Mouse (Mus musculus): ENCODE data around the gene Patz1. TPM values are rescaled to one million over a fixed set of nuclear protein-coding genes. Genes with fewer than 3 reads are reported as not detected.

Gene Patz1
- polyA plus RNA-seq, 1 experiment from 2014 or later: 51.9 TPM

DNA sequence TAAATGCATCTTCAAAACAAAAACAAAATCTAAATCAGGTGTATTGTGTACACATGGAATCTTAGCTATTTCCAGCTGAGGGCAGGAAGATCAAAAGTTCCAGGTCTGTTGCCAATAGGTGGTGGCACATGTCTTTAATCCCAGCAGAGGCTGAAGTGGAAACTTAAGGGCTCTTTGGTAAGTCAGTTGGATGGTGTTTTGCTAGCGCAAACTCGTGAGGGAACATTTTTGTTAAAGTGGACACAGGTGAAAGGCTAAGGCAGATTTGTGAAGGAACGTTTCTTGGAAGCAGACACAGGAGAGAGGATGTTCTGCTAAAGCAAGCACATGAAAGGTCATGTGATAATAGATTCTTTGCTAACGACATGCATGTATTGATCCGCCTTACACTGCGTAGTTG lies 5.0 kb upstream of the Patz1 start:
- 93% methylated on average over 6 of the region's 6 CpGs for WGBS

DNA sequence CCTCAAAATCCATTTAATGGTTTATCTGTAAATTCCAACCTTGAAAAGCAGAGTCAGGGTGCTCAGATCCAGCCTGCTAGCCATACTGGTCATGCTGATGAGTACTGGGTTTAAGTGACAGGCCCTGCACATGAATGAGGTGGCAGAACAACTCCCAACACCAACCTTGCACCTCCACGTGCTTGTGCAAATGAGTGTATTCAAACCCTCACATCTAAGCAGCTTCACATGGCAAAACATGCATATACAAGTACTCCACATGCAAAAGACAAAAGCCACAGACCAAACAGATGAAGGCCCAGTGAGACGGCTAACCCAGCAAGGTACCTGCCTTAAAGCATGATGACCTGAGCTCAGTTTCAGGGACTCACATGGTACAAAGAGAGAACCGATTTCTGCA lies 2.7 kb upstream of the Patz1 start:
- H3K4me1 ChIP-seq (replicated peaks): peaks cover 24% of the 10 kb centered on the region
- no peak overlapping the region for H3K27ac ChIP-seq (replicated peaks)
- no peak overlapping the region for H3K4me3 ChIP-seq
- no peak overlapping the region for H3K9ac ChIP-seq
- WGBS: 93% methylated on average over 3 of the region's 3 CpGs
- H3K36me3 ChIP-seq: no peaks in the 10 kb centered on the region
- H3K4me2 ChIP-seq: no peak overlapping the region
- H3K9me3 ChIP-seq: no peaks in the 10 kb centered on the region
- no peaks in the 10 kb centered on the region for H3K27me3 ChIP-seq
- no peak for ATAC-seq (ENCODE audit: low FRiP score, low read depth)

More for the DNA sequence above, 5.0 kb upstream of the Patz1 start:
- Histone ChIP-seq H3K27me3 (no peaks in the 10 kb centered on the region), H3K4me2 (no peak overlapping the region), H3K9ac (no peak overlapping the region), H3K9me3 (no peaks in the 10 kb centered on the region), H3K36me3 (no peaks in the 10 kb centered on the region), H3K4me3 (no peak overlapping the region), H3K4me1 (replicated peaks) (peaks cover 18% of the 10 kb centered on the region), H3K27ac (replicated peaks) (no peak overlapping the region)
- ATAC-seq (ENCODE audit: low FRiP score, low read depth): no peak

DNA sequence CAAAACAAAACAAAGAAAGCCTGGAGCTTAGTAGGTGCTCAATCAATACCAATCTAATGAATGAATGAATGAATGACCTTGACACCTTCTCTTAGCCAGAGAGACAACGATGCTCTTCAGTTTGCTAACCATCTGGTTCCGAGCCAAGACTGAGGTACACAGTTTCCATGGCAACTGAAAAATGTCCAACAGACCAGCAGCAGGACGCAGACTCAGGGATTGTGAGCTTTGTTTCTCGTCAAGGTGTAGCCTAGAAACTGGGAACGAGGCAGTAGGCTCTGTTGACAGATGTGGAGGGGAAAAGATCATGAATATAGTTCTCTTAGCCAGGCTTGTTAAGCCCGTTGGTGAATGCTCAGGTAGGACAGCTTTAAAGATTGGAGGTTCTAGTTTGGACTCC lies 1.5 kb upstream of the Patz1 start:
- H3K4me1 ChIP-seq (replicated peaks): peaks cover 36% of the 10 kb centered on the region
- peak overlapping the region; percentile 56 for H3K27ac ChIP-seq (replicated peaks)
- 21% methylated on average over 6 of the region's 6 CpGs for WGBS
- no peak overlapping the region for H3K9ac ChIP-seq
- H3K27me3 ChIP-seq: no peaks in the 10 kb centered on the region
- no peak for ATAC-seq (ENCODE audit: low FRiP score, low read depth)
- H3K4me2 ChIP-seq: no peak overlapping the region
- H3K9me3 ChIP-seq: no peaks in the 10 kb centered on the region
- H3K36me3 ChIP-seq: no peaks in the 10 kb centered on the region
- no peak overlapping the region for H3K4me3 ChIP-seq

DNA sequence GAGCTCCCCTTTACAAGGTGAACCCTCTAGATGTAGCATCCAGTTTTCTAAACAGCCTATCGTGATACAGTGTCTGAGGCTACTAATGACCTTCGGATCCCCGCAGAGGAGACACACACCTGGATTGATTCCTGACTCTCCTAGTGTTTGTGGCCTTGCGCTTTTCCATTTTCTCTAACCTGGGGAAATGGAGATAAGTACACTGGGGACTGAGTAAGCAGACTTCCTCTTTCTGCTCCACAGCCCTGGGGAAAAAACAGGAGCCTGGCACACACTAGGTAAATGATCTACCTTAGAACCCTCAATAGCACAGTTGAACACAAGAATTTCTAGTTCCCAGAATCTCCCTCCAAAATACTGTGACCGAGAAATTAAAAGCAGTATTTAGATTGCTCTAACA lies 753 bp upstream of the Patz1 start:
- peak overlapping the region; percentile 90 for H3K4me3 ChIP-seq

DNA sequence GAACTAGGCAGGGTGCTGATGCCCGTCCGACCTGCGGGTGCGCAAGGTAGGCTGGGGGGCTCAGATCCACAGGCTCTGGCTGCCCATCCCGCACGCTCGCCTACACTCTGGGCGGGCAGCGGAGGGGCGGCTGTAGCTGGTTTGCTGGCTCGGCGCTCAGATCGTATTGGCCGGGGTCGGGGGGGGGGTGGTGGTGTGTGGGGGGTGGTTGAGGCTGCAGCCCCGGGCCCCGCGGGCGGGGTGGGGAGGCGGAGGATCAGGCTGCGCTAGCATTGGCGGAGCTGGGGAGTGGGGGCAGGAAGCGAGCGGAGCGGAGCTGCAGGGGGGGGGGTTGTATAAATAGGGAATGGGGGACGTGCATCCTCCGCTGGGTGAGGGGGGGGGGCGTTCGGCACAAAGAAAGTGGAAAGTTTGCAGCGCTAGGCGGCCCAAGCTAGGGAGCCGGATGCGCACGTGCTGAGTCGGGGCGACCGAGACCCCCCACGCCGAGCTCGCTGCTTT lies 678 bp downstream of the Patz1 start:
- H3K27ac ChIP-seq (replicated peaks): peak overlapping the region; percentile 100
- peak overlapping the region; percentile 90 for H3K4me3 ChIP-seq
- H3K9me3 ChIP-seq: no peaks in the 10 kb centered on the region
- peaks cover 9% of the 10 kb centered on the region; the same call in 1 of the 2 replicates for H3K36me3 ChIP-seq
- WGBS: under 1% methylated on average over 28 of the region's 40 CpGs
- H3K9ac ChIP-seq: peak overlapping the region; percentile 98
- no peaks in the 10 kb centered on the region for H3K27me3 ChIP-seq
- ATAC-seq (ENCODE audit: low FRiP score, low read depth): peak; percentile 82
- peaks cover 58% of the 10 kb centered on the region for H3K4me1 ChIP-seq (replicated peaks)
- peak overlapping the region; percentile 98 for H3K4me2 ChIP-seq

More for the DNA sequence above, 753 bp upstream of the Patz1 start:
- H3K9me3 ChIP-seq: no peaks in the 10 kb centered on the region
- peak overlapping the region; percentile 98 for H3K4me2 ChIP-seq
- H3K9ac ChIP-seq: peak overlapping the region; percentile 98; the same call in 1 of the 2 replicates
- H3K36me3 ChIP-seq: no peaks in the 10 kb centered on the region
- ATAC-seq (ENCODE audit: low FRiP score, low read depth): no peak
- H3K27me3 ChIP-seq: no peaks in the 10 kb centered on the region
- H3K4me1 ChIP-seq (replicated peaks): peaks cover 43% of the 10 kb centered on the region
- peak overlapping the region; percentile 100; the same call in 1 of the 2 replicates for H3K27ac ChIP-seq (replicated peaks)
- WGBS: 65% methylated on average over 5 of the region's 5 CpGs

DNA sequence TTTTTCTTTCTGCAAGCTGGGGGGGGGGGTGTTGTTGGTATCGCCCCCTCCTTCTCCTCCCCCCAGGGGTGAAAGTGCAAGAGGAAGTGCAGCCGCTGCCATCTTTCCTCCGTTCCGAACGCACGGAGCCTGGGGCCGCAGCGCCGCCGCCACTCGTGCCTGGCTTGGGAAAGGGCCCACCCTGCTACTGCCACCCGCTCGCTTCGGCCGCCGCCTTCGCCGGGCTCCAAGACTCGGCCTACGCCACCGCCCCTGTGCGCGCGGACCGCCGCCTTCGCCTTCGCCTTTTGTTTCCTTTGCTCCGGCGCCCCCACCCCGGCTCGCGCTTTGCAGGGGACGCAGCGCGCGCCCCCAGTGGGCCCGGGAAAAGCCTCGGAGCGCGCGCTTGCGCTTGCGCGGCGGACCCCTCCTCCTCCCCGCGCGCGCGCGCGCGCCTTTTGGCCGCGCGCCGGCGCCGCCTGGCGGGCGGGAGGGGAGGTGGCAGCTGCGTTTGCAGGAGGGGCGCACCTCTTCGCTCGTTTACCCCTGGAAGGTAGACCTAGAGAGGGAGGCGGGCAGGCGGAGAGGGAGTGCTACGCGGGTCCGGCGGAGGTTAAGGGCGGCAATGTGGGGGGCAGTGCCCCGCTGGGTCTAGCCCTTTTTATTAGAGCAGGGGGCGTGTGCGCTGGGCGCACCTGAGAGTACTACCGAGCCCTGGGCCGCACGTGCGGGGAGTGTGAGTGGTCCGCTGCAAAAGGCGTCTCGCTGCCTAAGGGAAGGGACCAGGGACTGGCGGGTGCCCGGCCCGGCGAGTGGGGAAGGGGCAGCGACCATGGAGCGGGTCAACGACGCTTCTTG lies 1.3 kb downstream of the Patz1 start:
- peak; percentile 68 for ATAC-seq (ENCODE audit: low FRiP score, low read depth)
- peaks cover 63% of the 10 kb centered on the region for H3K4me1 ChIP-seq (replicated peaks)
- no peaks in the 10 kb centered on the region for H3K9me3 ChIP-seq
- peak overlapping the region; percentile 98 for H3K9ac ChIP-seq
- H3K4me2 ChIP-seq: peak overlapping the region; percentile 98
- peaks cover 14% of the 10 kb centered on the region; the same call in 1 of the 2 replicates for H3K36me3 ChIP-seq
- peak overlapping the region; percentile 100 for H3K27ac ChIP-seq (replicated peaks)
- under 1% methylated on average over 79 of the region's 92 CpGs for WGBS
- H3K27me3 ChIP-seq: no peaks in the 10 kb centered on the region
- H3K4me3 ChIP-seq: peak overlapping the region; percentile 90

DNA sequence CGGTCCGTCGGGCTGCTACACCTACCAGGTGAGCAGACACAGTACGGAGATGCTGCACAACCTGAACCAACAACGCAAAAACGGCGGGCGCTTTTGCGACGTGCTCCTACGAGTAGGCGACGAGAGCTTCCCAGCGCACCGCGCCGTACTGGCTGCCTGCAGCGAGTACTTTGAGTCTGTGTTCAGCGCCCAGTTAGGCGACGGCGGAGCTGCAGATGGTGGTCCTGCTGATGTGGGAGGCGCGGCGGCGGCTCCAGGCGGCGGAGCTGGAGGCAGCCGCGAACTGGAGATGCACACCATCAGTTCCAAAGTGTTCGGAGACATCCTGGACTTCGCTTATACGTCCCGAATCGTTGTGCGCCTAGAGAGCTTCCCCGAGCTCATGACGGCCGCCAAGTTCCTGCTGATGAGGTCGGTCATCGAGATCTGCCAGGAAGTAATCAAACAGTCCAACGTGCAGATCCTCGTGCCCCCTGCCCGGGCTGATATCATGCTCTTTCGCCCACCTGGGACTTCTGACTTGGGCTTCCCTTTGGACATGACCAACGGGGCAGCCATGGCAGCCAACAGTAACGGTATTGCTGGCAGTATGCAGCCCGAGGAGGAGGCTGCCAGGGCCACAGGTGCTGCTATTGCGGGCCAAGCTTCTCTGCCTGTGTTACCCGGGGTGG lies 2.1 kb downstream of the Patz1 start:
- under 1% methylated on average over 50 of the region's 50 CpGs for WGBS
- Histone ChIP-seq H3K27ac (replicated peaks) (peak overlapping the region; percentile 100), H3K4me2 (peak overlapping the region; percentile 98), H3K9ac (peak overlapping the region; percentile 98), H3K4me1 (replicated peaks) (peaks cover 71% of the 10 kb centered on the region), H3K27me3 (no peaks in the 10 kb centered on the region), H3K36me3 (peaks cover 19% of the 10 kb centered on the region; the same call in 1 of the 2 replicates), H3K9me3 (no peaks in the 10 kb centered on the region), H3K4me3 (peak overlapping the region; percentile 90)
- ATAC-seq (ENCODE audit: low FRiP score, low read depth): peak; percentile 4

DNA sequence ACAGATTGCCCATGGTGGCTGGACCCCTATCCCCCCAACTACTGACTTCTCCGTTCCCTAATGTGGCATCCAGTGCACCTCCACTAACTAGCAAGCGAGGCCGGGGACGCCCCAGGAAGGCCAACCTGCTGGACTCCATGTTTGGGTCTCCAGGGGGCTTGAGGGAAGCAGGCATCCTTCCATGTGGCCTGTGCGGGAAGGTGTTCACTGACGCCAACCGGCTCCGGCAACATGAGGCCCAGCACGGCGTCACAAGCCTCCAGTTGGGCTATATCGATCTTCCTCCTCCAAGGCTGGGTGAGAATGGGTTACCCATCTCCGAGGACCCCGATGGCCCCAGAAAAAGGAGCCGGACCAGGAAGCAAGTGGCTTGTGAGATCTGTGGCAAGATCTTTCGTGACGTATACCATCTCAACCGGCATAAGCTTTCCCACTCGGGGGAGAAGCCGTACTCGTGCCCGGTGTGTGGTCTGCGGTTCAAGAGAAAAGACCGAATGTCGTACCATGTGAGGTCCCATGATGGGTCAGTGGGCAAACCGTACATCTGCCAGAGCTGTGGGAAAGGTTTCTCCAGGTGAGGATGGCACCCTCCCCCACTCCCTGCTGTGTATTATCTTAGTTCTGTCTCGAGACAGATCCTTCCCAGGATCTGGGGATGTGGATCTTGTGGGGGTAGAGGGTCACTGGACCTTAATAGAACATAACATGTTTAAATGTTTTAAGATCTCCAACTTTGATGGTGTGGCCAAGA lies 2.8 kb downstream of the Patz1 start:
- Histone ChIP-seq H3K27ac (replicated peaks) (peak overlapping the region; percentile 100), H3K9ac (peak overlapping the region; percentile 98), H3K27me3 (no peaks in the 10 kb centered on the region), H3K9me3 (no peaks in the 10 kb centered on the region), H3K36me3 (peaks cover 24% of the 10 kb centered on the region; the same call in 1 of the 2 replicates), H3K4me2 (peak overlapping the region; percentile 98), H3K4me1 (replicated peaks) (peaks cover 78% of the 10 kb centered on the region), H3K4me3 (peak overlapping the region; percentile 90)
- no peak for ATAC-seq (ENCODE audit: low FRiP score, low read depth)
- under 1% methylated on average over 26 of the region's 26 CpGs for WGBS

DNA sequence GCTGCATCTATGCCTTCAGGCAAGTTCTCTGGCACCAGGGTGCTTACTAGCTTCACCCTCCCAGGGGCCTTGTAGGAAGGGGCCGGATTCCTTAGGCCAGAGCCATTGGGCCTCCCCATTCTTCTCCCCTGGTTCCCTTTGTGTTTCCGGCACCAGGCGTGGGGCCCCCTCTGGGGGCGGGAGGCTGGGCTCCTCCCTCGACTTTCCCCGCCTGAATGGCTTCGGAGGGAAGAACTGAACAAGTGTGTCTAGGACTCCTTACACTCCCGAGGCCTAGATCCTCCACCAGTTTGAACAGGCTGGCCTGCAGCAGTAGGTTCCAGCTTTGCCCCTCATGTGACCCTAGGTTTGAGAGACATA lies 3.4 kb downstream of the Patz1 start:
- Histone ChIP-seq H3K36me3 (peaks cover 29% of the 10 kb centered on the region), H3K4me2 (peak overlapping the region; percentile 98), H3K9me3 (no peaks in the 10 kb centered on the region), H3K27ac (replicated peaks) (peak overlapping the region; percentile 100), H3K4me1 (replicated peaks) (peaks cover 80% of the 10 kb centered on the region), H3K9ac (peak overlapping the region; percentile 98), H3K4me3 (peak overlapping the region; percentile 90), H3K27me3 (no peaks in the 10 kb centered on the region)
- 1% methylated on average over 8 of the region's 8 CpGs for WGBS
- ATAC-seq (ENCODE audit: low FRiP score, low read depth): peak; percentile 1; the same call in 1 of the 2 replicates

DNA sequence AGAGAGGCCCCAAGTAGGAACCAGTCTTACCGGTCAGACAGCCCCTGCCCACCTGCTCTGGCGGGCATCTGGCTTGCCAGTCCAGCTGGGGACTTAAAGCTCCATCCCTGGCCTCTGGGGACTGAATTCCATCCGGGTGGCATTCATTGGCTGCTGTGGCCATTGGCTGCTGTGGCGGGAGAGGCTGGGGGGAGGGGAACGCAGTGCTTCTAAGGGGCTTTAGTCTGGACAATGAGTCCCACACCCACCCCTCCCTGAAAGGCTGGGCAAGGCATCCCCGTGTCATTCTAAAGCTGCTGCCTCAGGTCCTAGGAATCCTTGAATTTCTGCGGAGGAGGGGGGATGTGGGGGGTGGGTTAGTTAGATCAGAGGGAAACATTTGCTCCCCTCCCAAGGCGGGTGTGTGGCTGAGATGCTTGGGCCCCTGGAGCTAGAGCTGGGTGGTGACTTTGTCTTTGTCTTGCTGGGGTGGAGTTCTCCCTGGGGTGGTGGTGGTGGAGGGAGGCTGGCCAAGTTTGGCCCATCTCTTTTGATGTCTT lies 4.1 kb downstream of the Patz1 start:
- Histone ChIP-seq H3K4me2 (peak overlapping the region; percentile 98), H3K4me3 (peak overlapping the region; percentile 90), H3K36me3 (peaks cover 35% of the 10 kb centered on the region), H3K9me3 (no peaks in the 10 kb centered on the region), H3K9ac (peak overlapping the region; percentile 98), H3K27me3 (no peaks in the 10 kb centered on the region), H3K27ac (replicated peaks) (peak overlapping the region; percentile 100), H3K4me1 (replicated peaks) (peaks cover 78% of the 10 kb centered on the region)
- WGBS: 0% methylated on average over 8 of the region's 8 CpGs
- no peak for ATAC-seq (ENCODE audit: low FRiP score, low read depth)

DNA sequence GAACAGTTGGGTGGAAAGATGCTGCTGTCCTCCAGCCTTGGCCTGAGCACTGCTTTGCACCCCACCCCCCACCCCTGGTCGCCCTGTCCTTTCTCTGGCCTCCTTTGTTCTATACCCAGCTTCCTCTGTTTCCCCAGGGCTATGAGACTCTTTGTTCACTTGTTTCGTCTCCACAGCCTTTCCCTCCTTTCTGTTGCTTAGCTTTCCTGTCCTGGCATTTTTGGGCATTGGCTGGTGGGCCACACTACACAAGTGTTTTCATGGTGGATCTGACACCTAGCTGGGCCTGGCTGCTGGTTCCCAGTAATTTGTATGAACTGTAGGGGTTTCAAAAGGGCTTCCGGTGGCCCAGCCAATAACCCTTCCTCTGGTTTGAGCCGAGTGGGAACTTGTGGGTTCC lies 4.7 kb downstream of the Patz1 start:
- peak overlapping the region; percentile 98 for H3K9ac ChIP-seq
- no peaks in the 10 kb centered on the region for H3K9me3 ChIP-seq
- peaks cover 73% of the 10 kb centered on the region for H3K4me1 ChIP-seq (replicated peaks)
- H3K36me3 ChIP-seq: peaks cover 41% of the 10 kb centered on the region
- H3K27ac ChIP-seq (replicated peaks): peak overlapping the region; percentile 100
- peak overlapping the region; percentile 98 for H3K4me2 ChIP-seq
- no peak for ATAC-seq (ENCODE audit: low FRiP score, low read depth)
- WGBS: 14% methylated on average over 4 of the region's 4 CpGs
- H3K4me3 ChIP-seq: peak overlapping the region; percentile 90
- H3K27me3 ChIP-seq: no peaks in the 10 kb centered on the region

Measured in hindbrain, embryonic 15.5 days (tissue).